Mouse (Mus musculus) forelimb bud, embryonic 11.5 days (tissue): ENCODE measurements around the gene Msln.

ENCODE experiments used
- DNase-seq: peaks from one replicate; pipeline ENCODE4 v3.0.0-alpha.2; 2012; ENCODE audit warnings: low read depth, low spot score

Msln gene

GRCm38 (mm10) chr17:25754241-25754640 lies at the start of gene Msln:
Gene Msln (minus strand): TSS chr17:25754378.
- no peak for DNase-seq

- DNase-seq = no peak
Observed at GRCm38 (mm10) chr17:25802825-25803517, 48.8 kb upstream of the Msln start.

- peak; percentile 73 for DNase-seq
Observed at GRCm38 (mm10) chr17:25801029-25801428, 46.9 kb upstream of the Msln start.

GRCm38 (mm10) chr17:25796951-25797369 lies 42.8 kb upstream of the Msln start, which contains the start of gene Metrn:
Gene Metrn (minus strand): TSS chr17:25797136.
- peak; percentile 85 for DNase-seq

- no peak for DNase-seq
Observed at GRCm38 (mm10) chr17:25796211-25796771, 42.1 kb upstream of the Msln start.

- peak; percentile 54 for DNase-seq
Observed at GRCm38 (mm10) chr17:25795609-25796092, 41.5 kb upstream of the Msln start, which contains the start of gene AC134908.4. Gene AC134908.4 (minus strand): TSS chr17:25795659.

GRCm38 (mm10) chr17:25794998-25795397 lies 40.8 kb upstream of the Msln start:
- DNase-seq = no peak

GRCm38 (mm10) chr17:25794197-25794596 lies 40.0 kb upstream of the Msln start:
- no peak for DNase-seq

GRCm38 (mm10) chr17:25792615-25793014 lies 38.4 kb upstream of the Msln start, which contains the start of gene Fam173a:
Gene Fam173a (minus strand): TSS chr17:25792901.
- peak; percentile 46 for DNase-seq

- peak; percentile 81 for DNase-seq
Observed at GRCm38 (mm10) chr17:25791843-25792527, 37.8 kb upstream of the Msln start.

- no peak for DNase-seq
Observed at GRCm38 (mm10) chr17:25791320-25791842, 37.2 kb upstream of the Msln start.

- DNase-seq = no peak
Observed at GRCm38 (mm10) chr17:25786781-25787504, 32.8 kb upstream of the Msln start.

- DNase-seq = no peak
Observed at GRCm38 (mm10) chr17:25786280-25786679, 32.1 kb upstream of the Msln start, which contains the start of gene Ccdc78. Gene Ccdc78 (plus strand): TSS chr17:25786580.

- peak; percentile 98 for DNase-seq
Observed at GRCm38 (mm10) chr17:25785281-25785745, 31.1 kb upstream of the Msln start, which contains the start of gene Haghl. Gene Haghl (minus strand): TSS chr17:25785673.

- no peak for DNase-seq
Observed at GRCm38 (mm10) chr17:25783861-25784574, 29.8 kb upstream of the Msln start.

GRCm38 (mm10) chr17:25783086-25783485 lies 28.9 kb upstream of the Msln start:
- no peak for DNase-seq

- no peak for DNase-seq
Observed at GRCm38 (mm10) chr17:25781339-25781738, 27.2 kb upstream of the Msln start.

GRCm38 (mm10) chr17:25777948-25778347 lies 23.8 kb upstream of the Msln start:
- no peak for DNase-seq

- no peak for DNase-seq
Observed at GRCm38 (mm10) chr17:25775318-25776062, 21.3 kb upstream of the Msln start.
